Mouse (Mus musculus) stomach, postnatal 0 days (tissue): ENCODE measurements around the gene Tomm22.

Experiments
- CTCF ChIP-seq: IDR thresholded peaks from 2 replicates; pipeline ENCODE4 v1.5.1; 2016; ENCODE audit warnings: antibody characterized with exemption, low read depth, mild to moderate bottlenecking, moderate library complexity
- EP300 ChIP-seq: optimal IDR thresholded peaks from 2 replicates; pipeline ENCODE3; 2016; ENCODE audit warnings: antibody characterized with exemption

- TF ChIP-seq CTCF (peak; percentile 75), EP300 (no peak)
Measured at GRCm38 (mm10) chr15:79670249-79670971, at the start of gene Tomm22.
